Mouse (Mus musculus): ENCODE data around the gene Gm45062. TPM values are rescaled to one million over a fixed set of nuclear protein-coding genes. Genes with fewer than 3 reads are reported as not detected.

Gm45062 gene
- polyA plus RNA-seq, 1 experiment from 2014 or later = 20.5 TPM

Other genes starting within 250 kb of the Gm45062 start
- 0.08 TPM in 1 of 2 replicates, not detected in the other for gene Col28a1, start 66.8 kb upstream of the Gm45062 start, polyA plus RNA-seq (2016; fragmentation: Nextera tagmentation; extraction: Ambion mirVana)
- gene Mios, start 50.2 kb upstream of the Gm45062 start, polyA plus RNA-seq (2016; fragmentation: Nextera tagmentation; extraction: Ambion mirVana) = 27.6 and 29.0 TPM in 2 replicates
- gene Rpa3, start 277 bp upstream of the Gm45062 start, polyA plus RNA-seq (2016; fragmentation: Nextera tagmentation; extraction: Ambion mirVana) = 149 and 155 TPM in 2 replicates
- 29.7 and 32.1 TPM in 2 replicates for gene Umad1, start 162 bp upstream of the Gm45062 start, polyA plus RNA-seq (2016; fragmentation: Nextera tagmentation; extraction: Ambion mirVana)